Mouse (Mus musculus): Measurements from ENCODE around the gene Tbcc. TPM values are rescaled to one million over a fixed set of nuclear protein-coding genes. Genes with fewer than 3 reads are reported as not detected.
"Not testable (repeated sequence)": the region's sequence is repeated elsewhere in the genome, so short reads cannot be mapped to it uniquely, and the experiment has no call there.

The Tbcc gene
- 74.1 and 84.3 TPM in 2 replicates for polyA plus RNA-seq (2014; fragmentation: Nextera tagmentation; extraction: Ambion mirVana)

GRCm38 (mm10) chr17:46890116-46890815 is at the start of gene Tbcc:
Gene Tbcc, plus strand, starts transcription at chr17:46890684.
- H3K27me3 ChIP-seq (ENCODE audit: control insufficient read depth, insufficient read depth, low read length): no peaks in the 10 kb centered on the region
- 0% methylated on average over 35 of the region's 40 CpGs for WGBS
- no peaks in the 10 kb centered on the region for H3K9me3 ChIP-seq (ENCODE audit: control insufficient read depth, low read length)
- peak within 1 kb of the TSS; percentile 95 for H3K4me2 ChIP-seq (replicated peaks; ENCODE audit: low read depth, low read length)
- no peaks in the 10 kb centered on the region for H3K36me3 ChIP-seq (ENCODE audit: control insufficient read depth, insufficient read depth, low read length)
- H3K4me1 ChIP-seq (replicated peaks; ENCODE audit: control insufficient read depth, insufficient read depth, low read length): peaks cover 13% of the 10 kb centered on the region
- ATAC-seq (ENCODE audit: low FRiP score): peak; percentile 94
- peak within 1 kb of the TSS; percentile 92 for H3K27ac ChIP-seq (ENCODE audit: low read depth, low read length)
- H3K9ac ChIP-seq (ENCODE audit: low read depth, low read length): peak within 1 kb of the TSS; percentile 85
- H3K4me3 ChIP-seq (ENCODE audit: low read depth, low read length): peak within 1 kb of the TSS; percentile 76
- peak; percentile 98 for DNase-seq (ENCODE audit: low spot score)

GRCm38 (mm10) chr17:46843022-46843421 is 47.5 kb upstream of the Tbcc start:
- H3K4me1 ChIP-seq (replicated peaks; ENCODE audit: control insufficient read depth, insufficient read depth, low read length): no peaks in the 10 kb centered on the region

GRCm38 (mm10) chr17:46843716-46844115 is 46.8 kb upstream of the Tbcc start:
- ATAC-seq (ENCODE audit: low FRiP score) (no peak), DNase-seq (ENCODE audit: low spot score) (no peak)
- Histone ChIP-seq H3K27ac (ENCODE audit: low read depth, low read length) (no peak overlapping the region), H3K4me2 (replicated peaks; ENCODE audit: low read depth, low read length) (no peak overlapping the region), H3K9ac (ENCODE audit: low read depth, low read length) (no peak overlapping the region), H3K27me3 (ENCODE audit: control insufficient read depth, insufficient read depth, low read length) (no peaks in the 10 kb centered on the region), H3K9me3 (ENCODE audit: control insufficient read depth, low read length) (no peaks in the 10 kb centered on the region), H3K4me3 (ENCODE audit: low read depth, low read length) (no peak overlapping the region), H3K36me3 (ENCODE audit: control insufficient read depth, insufficient read depth, low read length) (no peaks in the 10 kb centered on the region), H3K4me1 (replicated peaks; ENCODE audit: control insufficient read depth, insufficient read depth, low read length) (no peaks in the 10 kb centered on the region)
- WGBS: 81% methylated on average over 7 of the region's 7 CpGs

More at GRCm38 (mm10) chr17:46843022-46843421, 47.5 kb upstream of the Tbcc start:
- WGBS: 78% methylated on average over 1 of the region's 2 CpGs
- H3K9ac ChIP-seq (ENCODE audit: low read depth, low read length): no peak overlapping the region
- H3K9me3 ChIP-seq (ENCODE audit: control insufficient read depth, low read length): no peaks in the 10 kb centered on the region
- ATAC-seq (ENCODE audit: low FRiP score) (no peak), DNase-seq (ENCODE audit: low spot score) (no peak)
- H3K27me3 ChIP-seq (ENCODE audit: control insufficient read depth, insufficient read depth, low read length): no peaks in the 10 kb centered on the region
- no peaks in the 10 kb centered on the region for H3K36me3 ChIP-seq (ENCODE audit: control insufficient read depth, insufficient read depth, low read length)
- H3K4me2 ChIP-seq (replicated peaks; ENCODE audit: low read depth, low read length): no peak overlapping the region
- H3K4me3 ChIP-seq (ENCODE audit: low read depth, low read length): no peak overlapping the region
- H3K27ac ChIP-seq (ENCODE audit: low read depth, low read length): no peak overlapping the region

- Histone ChIP-seq H3K4me1 (replicated peaks; ENCODE audit: control insufficient read depth, insufficient read depth, low read length) (no peaks in the 10 kb centered on the region), H3K9me3 (ENCODE audit: control insufficient read depth, low read length) (no peaks in the 10 kb centered on the region), H3K27me3 (ENCODE audit: control insufficient read depth, insufficient read depth, low read length) (no peaks in the 10 kb centered on the region), H3K36me3 (ENCODE audit: control insufficient read depth, insufficient read depth, low read length) (no peaks in the 10 kb centered on the region), H3K9ac (ENCODE audit: low read depth, low read length) (no peak overlapping the region), H3K4me3 (ENCODE audit: low read depth, low read length) (no peak overlapping the region), H3K27ac (ENCODE audit: low read depth, low read length) (no peak overlapping the region), H3K4me2 (replicated peaks; ENCODE audit: low read depth, low read length) (no peak overlapping the region)
- no peak for ATAC-seq (ENCODE audit: low FRiP score)
- 57% methylated on average over 10 of the region's 10 CpGs for WGBS
- DNase-seq (ENCODE audit: low spot score): no peak
Measured at GRCm38 (mm10) chr17:46844811-46845210, 45.7 kb upstream of the Tbcc start.

GRCm38 (mm10) chr17:46845262-46845661 is 45.2 kb upstream of the Tbcc start:
- H3K27me3 ChIP-seq (ENCODE audit: control insufficient read depth, insufficient read depth, low read length): no peaks in the 10 kb centered on the region
- no peaks in the 10 kb centered on the region for H3K9me3 ChIP-seq (ENCODE audit: control insufficient read depth, low read length)
- no peak overlapping the region for H3K4me2 ChIP-seq (replicated peaks; ENCODE audit: low read depth, low read length)
- H3K4me1 ChIP-seq (replicated peaks; ENCODE audit: control insufficient read depth, insufficient read depth, low read length): no peaks in the 10 kb centered on the region
- no peak overlapping the region for H3K4me3 ChIP-seq (ENCODE audit: low read depth, low read length)
- no peak overlapping the region for H3K9ac ChIP-seq (ENCODE audit: low read depth, low read length)
- H3K36me3 ChIP-seq (ENCODE audit: control insufficient read depth, insufficient read depth, low read length): no peaks in the 10 kb centered on the region
- ATAC-seq (ENCODE audit: low FRiP score) (no peak), DNase-seq (ENCODE audit: low spot score) (no peak)
- no peak overlapping the region for H3K27ac ChIP-seq (ENCODE audit: low read depth, low read length)
- 86% methylated on average over 12 of the region's 12 CpGs for WGBS

- DNase-seq (ENCODE audit: low spot score); H3K4me2 ChIP-seq (replicated peaks; ENCODE audit: low read depth, low read length); H3K4me1 ChIP-seq (replicated peaks; ENCODE audit: control insufficient read depth, insufficient read depth, low read length); H3K9me3 ChIP-seq (ENCODE audit: control insufficient read depth, low read length); H3K27ac ChIP-seq (ENCODE audit: low read depth, low read length); H3K4me3 ChIP-seq (ENCODE audit: low read depth, low read length); ATAC-seq (ENCODE audit: low FRiP score); H3K36me3 ChIP-seq (ENCODE audit: control insufficient read depth, insufficient read depth, low read length); H3K27me3 ChIP-seq (ENCODE audit: control insufficient read depth, insufficient read depth, low read length); H3K9ac ChIP-seq (ENCODE audit: low read depth, low read length): not testable (repeated sequence)
- WGBS: 95% methylated on average over 18 of the region's 18 CpGs
Measured at GRCm38 (mm10) chr17:46846573-46846972, 43.9 kb upstream of the Tbcc start.

- no peak overlapping the region for H3K4me2 ChIP-seq (replicated peaks; ENCODE audit: low read depth, low read length)
- no peak overlapping the region for H3K9ac ChIP-seq (ENCODE audit: low read depth, low read length)
- WGBS: 95% methylated on average over 7 of the region's 7 CpGs
- no peak for ATAC-seq (ENCODE audit: low FRiP score)
- H3K4me1 ChIP-seq (replicated peaks; ENCODE audit: control insufficient read depth, insufficient read depth, low read length): no peaks in the 10 kb centered on the region
- no peak overlapping the region for H3K4me3 ChIP-seq (ENCODE audit: low read depth, low read length)
- no peaks in the 10 kb centered on the region for H3K9me3 ChIP-seq (ENCODE audit: control insufficient read depth, low read length)
- no peaks in the 10 kb centered on the region for H3K36me3 ChIP-seq (ENCODE audit: control insufficient read depth, insufficient read depth, low read length)
- no peaks in the 10 kb centered on the region for H3K27me3 ChIP-seq (ENCODE audit: control insufficient read depth, insufficient read depth, low read length)
- no peak overlapping the region for H3K27ac ChIP-seq (ENCODE audit: low read depth, low read length)
- DNase-seq (ENCODE audit: low spot score): no peak
Measured at GRCm38 (mm10) chr17:46847206-46847605, 43.3 kb upstream of the Tbcc start.

GRCm38 (mm10) chr17:46852725-46853124 is 37.8 kb upstream of the Tbcc start:
- no peak overlapping the region for H3K4me2 ChIP-seq (replicated peaks; ENCODE audit: low read depth, low read length)
- H3K9me3 ChIP-seq (ENCODE audit: control insufficient read depth, low read length): no peaks in the 10 kb centered on the region
- no peak overlapping the region for H3K27ac ChIP-seq (ENCODE audit: low read depth, low read length)
- no peak overlapping the region for H3K9ac ChIP-seq (ENCODE audit: low read depth, low read length)
- no peaks in the 10 kb centered on the region for H3K27me3 ChIP-seq (ENCODE audit: control insufficient read depth, insufficient read depth, low read length)
- WGBS: 41% methylated on average over 6 of the region's 6 CpGs
- H3K36me3 ChIP-seq (ENCODE audit: control insufficient read depth, insufficient read depth, low read length): no peaks in the 10 kb centered on the region
- ATAC-seq (ENCODE audit: low FRiP score) (no peak), DNase-seq (ENCODE audit: low spot score) (peak; percentile 27)
- H3K4me1 ChIP-seq (replicated peaks; ENCODE audit: control insufficient read depth, insufficient read depth, low read length): no peaks in the 10 kb centered on the region; the same call in 1 of the 2 replicates
- no peak overlapping the region for H3K4me3 ChIP-seq (ENCODE audit: low read depth, low read length)

GRCm38 (mm10) chr17:46853281-46853680 is 37.2 kb upstream of the Tbcc start:
- no peak for DNase-seq (ENCODE audit: low spot score)
- no peaks in the 10 kb centered on the region for H3K9me3 ChIP-seq (ENCODE audit: control insufficient read depth, low read length)
- no peak for ATAC-seq (ENCODE audit: low FRiP score)
- no peak overlapping the region for H3K27ac ChIP-seq (ENCODE audit: low read depth, low read length)
- H3K4me1 ChIP-seq (replicated peaks; ENCODE audit: control insufficient read depth, insufficient read depth, low read length): no peaks in the 10 kb centered on the region; the same call in 1 of the 2 replicates
- H3K9ac ChIP-seq (ENCODE audit: low read depth, low read length): no peak overlapping the region
- H3K4me2 ChIP-seq (replicated peaks; ENCODE audit: low read depth, low read length): no peak overlapping the region
- H3K27me3 ChIP-seq (ENCODE audit: control insufficient read depth, insufficient read depth, low read length): no peaks in the 10 kb centered on the region
- no peak overlapping the region for H3K4me3 ChIP-seq (ENCODE audit: low read depth, low read length)
- H3K36me3 ChIP-seq (ENCODE audit: control insufficient read depth, insufficient read depth, low read length): no peaks in the 10 kb centered on the region
- 74% methylated on average over 6 of the region's 6 CpGs for WGBS
